Mouse (Mus musculus) gastrocnemius, adult 2 months (tissue): ENCODE measurements around the gene Fblim1. TPM values are rescaled to one million over a fixed set of nuclear protein-coding genes. Genes with fewer than 3 reads are reported as not detected.

ENCODE experiments used
- DNase-seq: peaks from one replicate; pipeline ENCODE4 v3.0.0; 2022
- H3K27ac ChIP-seq: fragments of 200-600 bp; 2 replicates; pipeline ENCODE4 v1.8.1; 2022; ENCODE audit warnings: mild to moderate bottlenecking
- H3K4me3 ChIP-seq: fragments of 200-600 bp; 2 replicates; pipeline ENCODE4 v1.8.1; 2022; ENCODE audit warnings: mild to moderate bottlenecking, moderate library complexity
- CTCF ChIP-seq: fragments of 200-600 bp; IDR thresholded peaks from 2 replicates; pipeline ENCODE4 v1.8.1; 2022; ENCODE audit warnings: antibody characterized with exemption, mild to moderate bottlenecking, moderate library complexity
- intact Hi-C: fragments of 180-260 bp; cut with DNase I; formaldehyde crosslinking; loops from one replicate; pipeline ENCODE4 v1.15.1; 2025
- total RNA-seq, 2 experiments: library from RNA; stranded (reverse); gene quantifications; 2 replicates each; pipeline ENCODE4 v1.2.3; 2021

Fblim1 gene
- total RNA-seq, 2 experiments from 2014 or later, result 1.1 to 1.5 TPM

DNA sequence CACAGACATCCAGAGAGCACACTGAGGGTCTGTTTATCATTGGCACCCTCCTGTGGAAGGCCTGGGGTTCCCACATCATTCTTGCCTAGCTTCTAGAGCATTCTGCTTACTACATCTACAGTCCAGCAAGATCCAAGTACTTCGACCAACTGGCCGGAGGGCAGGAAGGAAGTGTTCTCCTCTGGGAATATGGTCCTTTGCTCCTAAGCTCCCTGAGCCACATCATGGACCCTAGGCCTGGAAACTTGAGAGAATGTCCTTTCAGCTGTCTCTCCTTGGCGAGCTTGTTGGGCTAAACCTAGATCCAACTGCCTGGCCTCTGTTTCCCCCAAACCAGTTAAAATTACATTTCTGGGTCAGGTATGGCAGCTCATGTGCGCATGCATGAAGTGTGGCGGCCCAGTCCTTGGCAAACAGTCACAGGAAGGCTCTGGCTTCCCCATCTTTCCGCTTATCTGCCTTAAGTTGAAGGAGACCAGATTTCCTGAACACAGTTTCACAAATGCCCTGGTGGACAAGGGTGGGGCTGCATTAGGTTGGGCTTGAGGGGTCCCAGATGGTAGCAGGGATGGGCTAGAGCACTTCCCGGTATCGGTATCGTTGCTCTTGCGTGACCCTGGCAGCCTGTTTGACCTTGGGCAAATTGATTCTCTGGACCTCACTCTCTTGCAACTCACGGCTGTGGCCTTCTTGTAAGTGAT, 3.2 kb downstream of the Fblim1 start:
- intact Hi-C loops, result no loop called here
- no peak for DNase-seq
- no peak for TF ChIP-seq CTCF
- H3K27ac ChIP-seq, result 0 out of 2 replicates have a peak overlapping the region, but pooled peaks have one; percentile 6
- no peak overlapping the region for H3K4me3 ChIP-seq

DNA sequence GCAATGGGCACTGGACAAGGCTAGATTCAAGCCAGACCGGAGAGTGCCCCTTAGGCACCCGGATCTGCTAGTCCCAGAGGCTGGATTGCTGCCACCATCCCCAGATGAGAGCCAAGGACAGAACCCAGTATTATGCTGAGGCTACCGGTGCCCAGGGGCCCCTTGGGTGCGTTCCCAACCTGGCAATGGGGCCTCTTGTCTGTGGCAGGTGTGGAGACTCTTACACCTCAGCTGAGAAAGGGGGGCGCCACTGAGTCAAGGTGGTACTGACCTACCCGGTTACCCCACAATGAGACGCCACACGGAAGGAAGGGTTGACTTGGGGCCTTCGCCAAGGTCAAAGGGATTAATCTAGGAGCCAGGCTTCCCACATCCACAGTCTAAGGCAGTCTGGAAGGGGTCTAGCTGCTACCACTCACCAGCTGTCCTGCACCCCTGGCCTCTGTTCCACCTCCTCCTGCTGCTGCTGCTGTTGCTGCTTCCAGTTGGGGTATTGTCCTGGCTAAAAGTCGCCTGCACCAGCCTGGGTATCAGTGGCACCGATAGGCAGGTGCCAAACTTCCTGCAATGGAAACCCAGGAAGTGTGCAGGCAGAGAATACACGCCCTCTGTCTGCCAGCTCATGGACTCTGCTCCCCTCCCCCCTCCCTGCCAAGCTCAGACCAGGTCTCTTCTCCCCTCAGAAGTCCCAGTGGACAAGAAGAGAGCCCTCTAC, 4.6 kb downstream of the Fblim1 start:
- Histone ChIP-seq H3K27ac (no peak overlapping the region), H3K4me3 (no peak overlapping the region)
- DNase-seq, result no peak
- intact Hi-C loops, result no loop called here
- no peak for TF ChIP-seq CTCF

DNA sequence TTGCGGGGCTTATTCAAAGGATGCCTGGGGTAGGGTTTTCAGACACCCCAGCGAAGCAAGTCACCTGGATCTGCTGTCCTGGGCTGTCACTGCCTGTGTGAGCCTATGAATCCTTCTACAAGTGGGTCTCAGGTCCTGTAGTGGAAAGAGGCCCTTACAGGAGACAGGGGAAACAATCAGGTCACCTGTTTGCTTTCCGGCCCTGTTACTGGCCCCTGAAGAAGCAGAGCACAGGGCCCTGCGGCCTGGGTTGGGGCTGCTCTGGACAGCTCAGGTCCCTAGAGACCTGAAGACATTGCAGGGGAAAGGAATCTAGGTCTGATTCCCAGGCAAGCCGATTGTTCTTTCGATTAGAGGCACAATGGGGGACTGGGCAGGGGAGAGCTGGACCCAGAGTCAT, 5.5 kb downstream of the Fblim1 start:
- DNase-seq, result no peak
- Histone ChIP-seq H3K4me3 (no peak overlapping the region), H3K27ac (no peak overlapping the region)
- intact Hi-C loops, result no loop called here
- TF ChIP-seq CTCF, result no peak

DNA sequence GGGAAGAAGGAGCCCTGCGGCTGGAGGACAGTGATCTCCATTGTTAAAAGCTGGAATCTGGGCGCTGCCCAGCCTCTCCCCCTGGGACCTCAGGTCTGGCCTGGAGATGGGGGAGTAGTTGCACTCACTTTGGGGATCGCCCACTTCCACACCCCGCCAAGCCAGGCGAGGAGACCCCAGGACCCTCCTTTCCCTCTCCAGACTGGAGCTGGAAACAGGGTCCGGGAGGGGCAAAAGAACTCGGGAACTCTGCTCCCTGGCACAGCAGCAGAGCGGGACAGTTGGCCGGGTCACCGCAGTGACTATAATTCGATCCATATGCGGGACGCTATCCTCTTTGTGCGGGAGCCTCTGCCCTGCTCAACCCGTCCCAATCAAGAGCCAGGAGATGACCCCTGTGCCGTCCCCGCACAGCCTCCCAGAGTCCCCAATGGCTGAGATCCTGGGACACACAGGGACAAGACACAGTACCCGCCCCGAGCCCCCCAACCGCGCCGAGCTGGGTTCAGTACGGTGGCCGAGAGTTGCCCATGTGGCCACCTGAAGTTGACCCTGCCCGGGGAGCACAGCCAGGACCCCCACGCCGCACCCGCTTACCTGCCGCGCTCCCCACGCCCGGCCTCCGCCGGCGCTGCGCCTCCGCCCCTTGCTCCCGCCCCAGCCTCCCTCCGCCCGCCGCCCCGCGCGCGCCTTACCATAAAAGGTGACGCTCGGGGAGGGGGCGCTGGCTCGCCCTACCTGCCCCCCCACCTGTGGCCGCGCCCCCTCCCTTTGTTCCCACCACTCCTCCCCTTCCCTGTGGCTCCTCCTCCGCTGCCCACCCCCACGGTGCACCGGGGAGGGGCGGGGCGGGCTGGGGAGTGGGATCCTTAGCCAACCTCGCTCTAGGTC, 6.4 kb downstream of the Fblim1 start:
- peak; percentile 30 for DNase-seq
- peak overlapping the region; percentile 74 for H3K4me3 ChIP-seq
- H3K27ac ChIP-seq, result peak overlapping the region; percentile 62
- TF ChIP-seq CTCF, result no peak
- intact Hi-C loops, result no loop called here

DNA sequence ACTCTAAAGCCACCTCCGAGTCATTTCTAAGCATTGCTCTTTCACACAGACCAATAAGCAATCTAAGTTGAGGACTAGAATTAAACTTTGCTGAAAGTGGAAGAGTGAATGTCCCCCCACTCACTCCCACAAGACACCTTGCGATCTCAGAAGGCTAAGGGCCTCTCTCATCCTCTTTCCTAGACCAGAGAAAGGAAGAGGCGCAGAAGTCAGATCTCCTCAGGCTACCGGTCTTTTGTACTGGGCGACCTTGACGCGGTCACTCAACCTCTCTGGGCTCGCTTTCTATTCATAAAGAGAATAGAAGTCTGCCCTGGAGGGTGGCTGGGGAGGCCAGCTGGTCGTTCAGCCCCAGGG, 7.0 kb downstream of the Fblim1 start:
- Histone ChIP-seq H3K4me3 (peak overlapping the region; percentile 74), H3K27ac (peak overlapping the region; percentile 62)
- intact Hi-C loops, result no loop called here
- no peak for TF ChIP-seq CTCF
- DNase-seq, result no peak

DNA sequence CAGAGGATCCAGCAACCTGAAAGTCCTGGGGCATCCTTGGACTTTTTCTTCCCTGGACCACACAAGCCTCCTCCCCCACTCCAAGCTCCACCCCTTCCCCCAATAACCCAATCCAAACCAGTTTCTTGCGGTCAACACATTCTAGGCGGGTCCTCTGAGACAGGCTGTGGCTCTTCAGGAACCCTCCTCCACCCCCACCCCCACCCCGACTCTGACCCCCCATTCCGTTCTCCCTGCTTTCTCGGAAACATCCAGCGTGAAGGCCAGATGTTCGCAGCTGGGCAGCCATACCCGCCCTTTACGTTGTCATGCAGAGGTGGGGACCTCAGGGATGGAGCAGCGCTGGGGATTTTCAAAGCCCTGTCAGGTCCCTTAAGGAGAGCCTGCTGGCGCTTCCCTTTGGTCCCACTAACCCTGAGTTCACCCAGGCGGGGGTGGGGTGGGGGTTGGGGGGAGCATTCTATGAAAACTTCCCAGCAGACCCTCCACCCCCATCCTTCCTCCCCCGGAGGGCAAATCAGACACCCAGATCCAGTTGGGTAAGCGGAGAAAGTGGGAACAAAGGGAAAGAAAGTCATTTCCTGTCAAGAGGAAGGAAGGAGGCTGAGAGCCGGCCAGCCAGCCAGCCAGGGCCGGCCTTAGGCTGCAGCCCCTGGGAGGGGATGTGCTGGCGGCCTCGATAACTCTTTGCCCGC, 7.5 kb downstream of the Fblim1 start:
- H3K4me3 ChIP-seq, result peak overlapping the region; percentile 74
- intact Hi-C loops, result no loop called here
- H3K27ac ChIP-seq, result peak overlapping the region; percentile 62
- DNase-seq, result no peak
- TF ChIP-seq CTCF, result no peak

DNA sequence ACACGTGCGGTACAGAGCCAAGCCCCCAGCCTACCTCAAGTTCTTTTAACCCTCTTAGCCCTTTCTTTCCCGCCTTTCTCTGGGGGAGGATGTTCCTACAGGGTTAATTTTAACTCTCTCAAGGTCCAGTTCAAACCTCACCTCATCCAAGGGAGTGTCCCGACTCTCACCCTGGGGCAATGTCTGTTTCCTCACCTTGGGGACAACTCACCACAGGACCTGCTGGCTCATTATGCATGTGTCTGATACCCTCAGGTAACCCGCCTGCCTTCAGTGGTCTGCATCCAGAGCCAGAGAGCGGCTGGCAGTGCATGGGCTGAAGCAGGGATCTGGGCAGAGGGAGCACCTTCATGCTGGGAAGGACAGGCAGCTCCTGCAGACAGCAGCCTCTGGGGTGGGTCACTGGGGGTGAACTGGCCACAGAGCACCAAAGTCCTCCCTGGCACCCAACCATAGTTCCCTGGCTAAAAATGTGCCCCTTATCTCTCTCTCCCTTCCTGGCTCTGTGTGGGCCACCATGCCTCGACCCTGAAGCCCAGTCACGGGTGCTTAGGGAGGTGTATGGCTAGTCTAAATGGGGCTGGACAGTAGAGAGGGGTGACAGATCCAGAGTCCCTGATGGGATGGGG, 9.1 kb downstream of the Fblim1 start:
- Histone ChIP-seq H3K27ac (no peak overlapping the region), H3K4me3 (no peak overlapping the region)
- no peak for DNase-seq
- intact Hi-C loops, result no loop called here
- TF ChIP-seq CTCF, result no peak

DNA sequence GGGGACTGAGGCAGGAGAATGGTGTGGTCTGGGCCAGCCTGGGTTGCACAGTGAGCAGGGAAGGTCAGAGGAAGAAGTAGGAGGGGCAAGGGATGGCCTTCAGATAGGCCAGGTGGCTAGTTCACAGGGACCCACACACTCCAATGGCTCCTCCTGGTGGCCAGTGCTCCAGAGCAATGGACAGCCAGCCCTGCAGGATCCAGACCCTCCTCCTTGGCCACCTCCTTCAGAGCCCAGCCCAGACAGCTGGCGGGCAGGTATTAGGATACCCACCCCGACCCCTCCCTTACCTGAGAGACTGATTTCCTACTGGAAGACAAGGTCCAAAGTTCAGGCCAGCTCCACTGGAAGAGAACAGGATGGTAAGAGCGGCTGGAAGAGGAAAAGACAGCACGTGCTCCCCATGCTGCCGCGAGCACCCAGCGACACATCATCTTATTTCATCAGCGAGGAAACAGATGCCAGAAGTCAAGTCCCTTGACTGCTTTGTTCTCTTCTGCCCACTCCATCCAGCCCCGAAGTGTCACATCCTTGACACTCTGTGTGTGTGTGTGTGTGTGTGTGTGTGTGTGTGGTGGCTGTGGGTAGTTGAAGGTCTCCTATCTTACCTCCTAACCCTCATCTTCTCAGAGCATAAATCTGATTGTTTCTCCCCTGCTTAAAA, 10.2 kb downstream of the Fblim1 start:
- no peak overlapping the region for H3K4me3 ChIP-seq
- intact Hi-C loops, result no loop called here
- peak; percentile 34 for TF ChIP-seq CTCF
- no peak overlapping the region for H3K27ac ChIP-seq
- DNase-seq, result peak; percentile 39

DNA sequence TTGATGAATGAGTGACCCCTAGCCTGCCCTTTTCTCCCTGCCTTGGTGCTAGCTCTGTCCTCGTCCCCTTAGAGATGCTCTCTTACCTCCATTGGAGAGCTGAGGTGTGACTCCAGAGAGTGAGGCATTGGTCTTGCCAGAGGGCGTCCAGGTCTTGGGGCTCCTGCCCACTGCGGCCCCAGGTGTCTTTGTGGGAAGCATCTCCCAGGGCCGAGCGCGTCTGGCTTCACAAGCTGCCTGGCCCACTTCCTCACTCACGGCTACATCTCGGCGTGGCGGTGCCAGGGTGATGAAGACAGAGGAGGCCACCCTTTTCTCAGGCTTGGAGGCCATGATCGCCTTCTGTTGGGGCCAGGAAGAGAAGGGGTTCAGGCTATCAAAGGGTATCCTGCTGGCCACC, 10.8 kb downstream of the Fblim1 start:
- no peak overlapping the region for H3K27ac ChIP-seq
- no peak overlapping the region for H3K4me3 ChIP-seq
- no peak for TF ChIP-seq CTCF
- intact Hi-C loops, result no loop called here
- DNase-seq, result no peak

DNA sequence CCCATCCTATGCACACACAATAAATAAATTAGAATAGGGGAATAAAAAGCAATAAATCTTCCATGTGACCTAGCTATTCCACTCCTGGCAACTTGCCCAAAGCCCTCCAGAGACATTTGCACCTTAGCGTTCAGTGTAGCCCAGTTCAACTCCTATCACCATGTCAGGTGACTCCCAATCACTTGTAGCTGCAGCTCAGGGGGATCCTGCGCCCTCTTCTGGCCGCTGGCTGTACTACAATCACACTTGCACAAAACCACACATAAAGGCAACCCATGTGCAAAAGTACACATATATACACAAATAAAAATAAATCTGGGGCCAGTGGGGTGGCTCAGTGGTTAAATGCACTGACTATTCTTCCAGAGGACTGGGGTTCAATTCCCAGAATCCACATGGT, 14.3 kb downstream of the Fblim1 start:
- TF ChIP-seq CTCF, result peak; percentile 77
- intact Hi-C loops, result no loop called here
- Histone ChIP-seq H3K27ac (no peak overlapping the region), H3K4me3 (no peak overlapping the region)
- no peak for DNase-seq

DNA sequence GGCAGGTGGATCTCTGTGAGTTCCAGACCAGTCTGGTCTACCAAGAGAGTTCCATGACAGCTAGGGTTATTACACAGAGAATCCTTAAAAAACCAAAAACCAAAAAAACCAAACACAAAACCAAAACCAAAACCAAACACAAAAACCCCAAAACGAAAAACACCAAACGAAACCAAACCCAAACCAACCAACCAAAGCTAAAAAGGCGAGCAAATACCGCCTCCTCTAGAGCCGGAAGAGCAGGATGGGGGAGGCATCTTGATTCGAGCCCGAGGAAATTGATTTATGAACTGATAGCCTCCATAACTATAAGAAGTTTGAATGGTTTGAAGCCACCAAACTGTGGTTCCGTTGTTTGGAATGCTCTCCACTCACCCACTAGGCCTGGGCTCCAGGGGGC, 22.0 kb downstream of the Fblim1 start:
- Histone ChIP-seq H3K4me3 (no peak overlapping the region), H3K27ac (no peak overlapping the region)
- no peak for DNase-seq
- TF ChIP-seq CTCF, result no peak
- intact Hi-C loops, result no loop called here
